Mouse (Mus musculus) myocyte (in vitro differentiated cells): ENCODE measurements around the gene Stpg3.

Experiments used
- CEBPB ChIP-seq: IDR thresholded peaks from 2 replicates; pipeline ENCODE4 v1.6.1; 2011; ENCODE audit warnings: mild to moderate bottlenecking, moderate library complexity; ENCODE audit not compliant: poor library complexity, insufficient read depth, severe bottlenecking
- E2F4 ChIP-seq: IDR thresholded peaks from one replicate; pipeline ENCODE4 v1.6.1; 2011; ENCODE audit warnings: mild to moderate bottlenecking, control low read depth, moderate library complexity; ENCODE audit not compliant: insufficient read depth
- MAX ChIP-seq: IDR thresholded peaks from one replicate; pipeline ENCODE4 v1.6.1; 2011; ENCODE audit warnings: low read depth, mild to moderate bottlenecking, control low read depth
- MYOD1 ChIP-seq, 3 experiments: IDR thresholded peaks; one replicate each; pipeline ENCODE4 v1.6.1; 2011; ENCODE audit warnings: control low read depth in 2 of 3, low read depth in 2 of 3, mild to moderate bottlenecking in 2 of 3, moderate library complexity in 1 of 3; ENCODE audit not compliant: insufficient read length in 2 of 3, control insufficient read depth in 1 of 3
- MYOG ChIP-seq, 3 experiments: IDR thresholded peaks; one replicate each; pipeline ENCODE4 v1.6.1; 2011; ENCODE audit warnings: control low read depth in 2 of 3, low read depth in 2 of 3, mild to moderate bottlenecking in 2 of 3; ENCODE audit not compliant: insufficient read length in 2 of 3, control insufficient read depth in 1 of 3, insufficient read depth in 1 of 3
- POLR2A ChIP-seq: IDR thresholded peaks from one replicate; pipeline ENCODE4 v1.6.1; 2011; ENCODE audit warnings: low read depth, mild to moderate bottlenecking, control low read depth, moderate library complexity; ENCODE audit not compliant: insufficient read length
- POLR2AphosphoS2 ChIP-seq: IDR thresholded peaks from one replicate; pipeline ENCODE4 v1.6.1; 2011; ENCODE audit warnings: low read depth, control low read depth; ENCODE audit not compliant: insufficient read length
- REST ChIP-seq: IDR thresholded peaks from one replicate; pipeline ENCODE4 v1.6.1; 2011; ENCODE audit warnings: mild to moderate bottlenecking, control low read depth, moderate library complexity; ENCODE audit not compliant: insufficient read depth, insufficient read length
- TCF12 ChIP-seq: IDR thresholded peaks from one replicate; pipeline ENCODE4 v1.6.1; 2011; ENCODE audit warnings: mild to moderate bottlenecking, control low read depth; ENCODE audit not compliant: poor library complexity, insufficient read depth, severe bottlenecking
- TCF3 ChIP-seq: IDR thresholded peaks from one replicate; pipeline ENCODE4 v1.6.1; 2011; ENCODE audit warnings: low read depth, control low read depth; ENCODE audit not compliant: insufficient read length
- USF1 ChIP-seq: IDR thresholded peaks from one replicate; pipeline ENCODE4 v1.6.1; 2011; ENCODE audit warnings: low read depth, mild to moderate bottlenecking, control low read depth, moderate library complexity

DNA sequence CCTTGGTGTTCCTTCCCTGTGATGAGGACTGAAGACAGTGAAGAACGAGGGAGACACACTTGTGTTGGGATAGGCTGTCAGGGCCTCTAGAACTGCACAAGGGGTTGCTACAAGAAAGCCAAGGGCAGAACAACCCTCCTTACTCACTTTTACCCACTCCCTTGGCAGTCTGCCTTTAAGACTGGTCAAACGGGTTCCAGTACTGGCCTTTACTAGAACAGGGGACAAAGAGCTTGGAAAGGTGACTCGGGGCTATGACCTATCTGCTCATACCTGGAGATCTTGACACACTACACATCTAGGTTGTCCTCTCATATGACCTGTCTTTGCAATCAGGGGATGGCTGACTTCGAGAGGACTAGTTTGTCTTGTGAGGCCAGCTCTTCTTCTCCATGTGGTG is 23.1 kb upstream of the Stpg3 start:
- TF ChIP-seq TCF12 (no peak), USF1 (no peak), TCF3 (no peak), POLR2A (no peak), E2F4 (no peak), CEBPB (no peak), MAX (no peak), POLR2AphosphoS2 (no peak), REST (no peak), MYOD1 (IDR thresholded peaks at IDR 0.05; ENCODE audit: control insufficient read depth in 1 of 3, insufficient read length in 2 of 3, low read depth in 2 of 3) (no peak), MYOG (IDR thresholded peaks at IDR 0.05; ENCODE audit: control insufficient read depth in 1 of 3, insufficient read depth in 1 of 3, insufficient read length in 2 of 3, low read depth in 2 of 3) (no peak)
